Mouse (Mus musculus): ENCODE measurements around the gene Kctd4.
"Not testable (repeated sequence)": the region's sequence is repeated elsewhere in the genome, so short reads cannot be mapped to it uniquely, and the experiment has no call there.

Kctd4 gene

GRCm38 (mm10) chr14:75954766-75955165, at the start of gene Kctd4:
TSS of gene Kctd4 (plus strand) at chr14:75955009.
- no peak for DNase-seq

- no peak for DNase-seq
Measured at GRCm38 (mm10) chr14:75906931-75907330, 47.9 kb upstream of the Kctd4 start.

GRCm38 (mm10) chr14:75911968-75912367, 42.8 kb upstream of the Kctd4 start:
- no peak for DNase-seq

- no peak for DNase-seq
Measured at GRCm38 (mm10) chr14:75912665-75913064, 42.1 kb upstream of the Kctd4 start.

DNA sequence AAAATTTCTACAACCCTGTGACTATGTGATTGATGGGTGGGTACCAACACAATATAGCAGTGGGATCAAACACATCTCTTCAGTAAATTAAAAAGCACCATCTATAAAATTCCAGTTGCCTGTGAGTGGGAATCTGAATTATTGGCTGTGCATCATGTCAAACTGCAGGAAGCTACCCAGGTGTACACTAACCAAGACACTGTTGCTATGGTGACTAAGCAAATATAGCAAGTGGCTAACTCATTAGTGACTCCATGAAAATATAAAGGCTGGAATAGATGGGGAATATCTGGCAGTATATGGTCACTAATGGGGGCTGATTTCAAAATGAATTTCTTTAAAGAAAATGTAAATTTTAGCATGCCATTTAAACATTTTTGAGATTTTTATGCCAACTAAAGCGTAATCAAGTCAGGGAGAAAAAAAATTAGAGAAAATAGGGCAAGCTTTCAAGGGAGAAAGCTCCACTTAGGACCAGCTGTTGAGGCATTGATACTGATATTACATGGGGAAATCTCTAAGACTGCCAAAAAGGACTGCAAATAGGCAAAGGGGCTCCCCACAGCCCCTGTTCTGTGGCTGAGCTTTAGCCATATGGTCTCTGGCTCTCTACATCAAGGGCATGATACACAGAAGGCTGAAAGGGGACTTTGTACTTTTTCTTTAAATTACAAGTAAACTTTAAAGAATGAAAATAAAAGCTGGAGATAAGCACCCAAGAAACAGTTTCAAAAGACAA, 31.3 kb upstream of the Kctd4 start:
- DNase-seq: no peak

- DNase-seq: not testable (repeated sequence)
Measured at GRCm38 (mm10) chr14:75929713-75930112, 25.1 kb upstream of the Kctd4 start.

DNA sequence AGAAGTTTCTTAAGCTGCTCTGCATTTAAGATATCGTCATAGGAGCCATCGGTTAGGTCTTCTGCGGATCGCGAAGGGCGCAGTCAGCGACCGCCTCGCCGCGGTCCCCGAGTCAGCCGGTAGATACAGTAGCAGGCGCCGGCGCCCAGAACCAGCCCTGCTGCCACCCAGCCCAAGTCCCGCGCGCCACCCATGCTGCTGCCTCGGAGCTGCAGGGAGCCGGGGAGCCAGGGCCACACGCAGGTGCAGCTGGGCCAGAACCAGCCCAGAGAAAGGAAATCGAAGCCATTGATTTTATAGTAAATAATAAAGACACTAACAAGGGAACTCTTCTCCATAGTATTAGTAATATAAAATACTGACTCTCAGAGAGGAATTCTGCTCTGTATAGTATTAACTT, 23.5 kb upstream of the Kctd4 start:
- DNase-seq: no peak

DNA sequence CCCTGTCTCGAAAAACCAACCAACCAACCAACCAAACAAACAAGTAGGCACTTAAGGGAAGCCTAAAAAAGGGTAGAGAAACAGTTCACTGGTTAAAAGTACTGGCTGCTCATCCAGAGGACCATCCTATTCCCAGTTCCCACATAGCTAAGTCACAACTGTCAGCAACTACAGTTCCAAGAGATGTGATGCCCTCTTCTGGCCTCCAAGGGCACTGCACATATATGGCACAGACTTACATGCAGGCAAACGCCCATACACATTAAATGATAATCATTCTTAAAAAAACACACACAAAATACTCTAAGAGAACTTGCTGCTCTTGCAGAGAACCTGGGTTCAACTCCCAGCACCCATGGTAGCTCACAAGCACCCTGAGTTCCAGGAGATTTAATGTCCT, 20.4 kb upstream of the Kctd4 start:
- DNase-seq: no peak

GRCm38 (mm10) chr14:75937714-75938113, 17.1 kb upstream of the Kctd4 start:
- DNase-seq: no peak

- no peak for DNase-seq
Measured at GRCm38 (mm10) chr14:75941500-75941899, 13.3 kb upstream of the Kctd4 start.

- no peak for DNase-seq
Measured at GRCm38 (mm10) chr14:75942365-75942764, 12.4 kb upstream of the Kctd4 start.

DNA sequence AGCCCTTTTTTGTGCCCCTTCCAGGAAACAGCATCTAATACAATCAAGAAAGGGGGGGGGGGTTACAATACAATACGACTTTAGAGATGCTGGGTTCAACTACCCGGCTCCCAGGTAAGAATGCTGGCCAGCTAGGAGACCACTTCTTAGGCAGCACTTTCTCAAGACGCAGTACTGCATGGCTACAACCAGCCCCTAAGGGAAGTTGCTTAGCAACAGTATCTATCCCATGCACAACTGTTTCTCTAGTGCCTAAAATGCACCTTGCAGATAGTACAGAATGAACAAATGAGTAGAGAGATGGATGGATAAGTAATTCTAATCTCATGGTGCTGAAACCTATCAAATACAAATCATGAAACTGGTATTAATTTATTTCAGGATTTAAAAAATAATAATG, 7.1 kb upstream of the Kctd4 start:
- DNase-seq: no peak

GRCm38 (mm10) chr14:75953011-75953410, 1.8 kb upstream of the Kctd4 start:
- DNase-seq: no peak

GRCm38 (mm10) chr14:75962250-75962649, 7.4 kb downstream of the Kctd4 start:
- DNase-seq: no peak

GRCm38 (mm10) chr14:75963215-75963614, 8.4 kb downstream of the Kctd4 start:
- DNase-seq: no peak

DNA sequence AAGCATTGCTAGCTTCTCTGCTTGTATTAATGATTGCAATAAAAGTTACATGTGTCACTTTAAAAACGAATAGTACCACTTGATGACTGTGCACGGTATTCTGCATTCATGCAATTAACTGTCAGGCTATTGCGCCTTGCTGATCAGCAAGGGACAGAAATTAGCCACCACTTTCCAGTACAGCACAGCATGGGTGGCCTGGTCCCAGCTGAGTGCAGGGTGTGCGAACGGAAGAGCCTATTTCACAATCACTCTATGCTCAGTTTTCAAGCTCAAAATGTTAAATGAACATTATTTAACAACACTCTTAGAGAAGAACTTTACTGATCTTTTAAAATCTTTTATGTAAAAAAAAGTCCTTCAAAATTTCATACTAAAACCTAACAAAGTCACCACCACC, 9.2 kb downstream of the Kctd4 start:
- DNase-seq: no peak

DNA sequence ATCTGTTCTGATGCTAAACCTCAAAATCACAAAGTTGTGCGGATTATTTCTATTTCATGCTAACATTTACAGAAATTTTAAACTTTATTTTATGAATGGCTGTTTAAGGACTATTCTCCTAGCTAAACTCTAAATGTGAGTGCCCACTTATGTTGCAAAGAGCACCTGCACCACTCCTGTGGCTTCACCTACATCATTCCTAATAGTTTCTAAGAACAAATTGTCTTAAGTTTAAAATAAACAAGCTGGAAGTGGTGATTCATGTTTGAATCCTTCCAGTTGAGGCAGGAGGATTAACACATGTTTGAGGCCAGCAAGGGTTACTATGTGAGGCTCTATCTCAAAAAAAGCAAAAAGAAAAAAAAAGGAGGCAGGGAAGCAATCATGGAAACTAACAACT, 9.6 kb downstream of the Kctd4 start:
- DNase-seq: no peak

GRCm38 (mm10) chr14:75967291-75967690, 12.5 kb downstream of the Kctd4 start:
- no peak for DNase-seq

DNA sequence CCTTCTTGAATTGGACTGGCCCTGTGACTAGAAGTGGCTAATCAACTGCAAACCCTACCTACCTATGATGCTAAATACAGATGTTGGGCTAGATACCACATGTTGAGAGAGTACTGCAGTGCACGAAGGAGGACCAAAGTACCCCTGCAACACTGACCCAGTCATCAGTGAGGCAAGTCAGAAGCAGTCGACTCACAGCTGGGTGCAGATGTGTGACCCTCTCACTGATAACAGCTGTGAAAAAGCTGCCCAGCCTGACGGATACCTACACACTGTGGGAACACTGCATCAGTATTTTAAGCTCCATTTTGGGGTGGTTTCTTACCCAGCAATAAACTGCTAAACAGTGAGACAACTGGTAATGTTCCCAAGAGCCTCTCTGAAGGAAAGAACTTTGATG, 21.3 kb downstream of the Kctd4 start:
- no peak for DNase-seq

DNA sequence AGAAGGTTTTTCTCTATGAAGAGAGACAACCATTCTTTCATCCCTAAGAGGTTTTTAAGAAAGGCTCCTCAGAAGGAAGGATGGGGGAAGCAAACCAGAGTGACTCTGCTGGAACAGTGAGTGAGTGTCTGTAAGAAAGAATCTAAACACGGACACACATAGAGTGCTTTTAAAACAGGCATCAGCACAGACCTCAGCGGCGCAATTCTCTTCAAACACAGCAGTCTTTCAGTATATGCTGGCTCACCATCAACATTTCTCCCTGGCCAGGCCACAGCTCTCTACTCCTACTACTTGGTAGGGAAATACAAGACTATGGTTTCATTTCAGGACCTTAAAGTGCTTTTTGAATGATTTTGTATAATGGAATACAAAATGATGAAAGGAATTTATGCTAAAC, 26.4 kb downstream of the Kctd4 start:
- DNase-seq: no peak

DNA sequence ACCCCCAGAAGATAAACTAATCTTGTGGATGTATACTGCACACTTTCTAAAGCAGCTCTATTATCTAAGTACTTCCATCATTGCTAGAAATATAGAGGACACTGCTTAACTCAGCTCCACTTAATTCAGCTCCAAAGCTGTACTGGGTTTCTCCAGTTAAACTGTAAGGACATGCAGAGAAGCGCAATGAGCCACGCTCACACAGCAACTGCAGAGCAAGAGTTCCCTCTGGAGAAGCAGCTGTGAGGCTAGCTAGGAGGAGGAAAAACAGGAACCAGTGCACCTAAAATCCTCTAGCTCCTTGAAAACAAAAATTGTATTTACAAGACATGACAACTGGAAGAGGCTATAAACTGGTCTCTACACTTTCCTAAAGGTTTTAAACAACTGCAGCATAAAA, 29.1 kb downstream of the Kctd4 start:
- no peak for DNase-seq

GRCm38 (mm10) chr14:75985112-75985511, 30.3 kb downstream of the Kctd4 start:
- DNase-seq: no peak

DNA sequence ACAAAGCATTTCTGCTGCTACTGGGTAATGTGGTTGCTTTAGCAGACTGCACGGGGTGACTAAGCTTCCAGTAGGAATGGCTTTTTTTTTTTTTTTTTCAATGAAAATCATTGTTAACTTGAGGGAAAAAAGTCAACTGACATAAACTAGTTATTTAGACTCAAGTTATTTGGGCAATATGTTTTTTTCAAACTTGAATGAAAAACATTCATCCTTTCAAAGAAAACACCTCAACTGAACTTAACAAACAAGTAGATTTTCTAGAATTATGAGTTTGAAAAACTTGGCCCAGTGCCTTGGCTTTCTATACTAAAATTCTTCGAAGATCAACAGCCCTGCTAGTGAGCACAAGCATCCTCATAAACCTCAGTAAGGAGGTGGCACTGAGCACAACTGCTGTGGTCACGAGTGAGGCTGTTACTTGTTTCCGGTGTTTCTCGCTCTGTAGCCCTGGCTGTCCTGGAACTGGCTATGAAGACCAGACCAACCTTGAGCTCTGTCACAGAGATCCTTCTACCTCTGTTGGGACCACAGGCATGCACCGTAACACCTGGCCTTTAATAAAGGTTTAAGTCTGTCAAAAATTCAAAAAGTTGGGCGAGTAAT, 32.2 kb downstream of the Kctd4 start:
- DNase-seq: no peak

DNA sequence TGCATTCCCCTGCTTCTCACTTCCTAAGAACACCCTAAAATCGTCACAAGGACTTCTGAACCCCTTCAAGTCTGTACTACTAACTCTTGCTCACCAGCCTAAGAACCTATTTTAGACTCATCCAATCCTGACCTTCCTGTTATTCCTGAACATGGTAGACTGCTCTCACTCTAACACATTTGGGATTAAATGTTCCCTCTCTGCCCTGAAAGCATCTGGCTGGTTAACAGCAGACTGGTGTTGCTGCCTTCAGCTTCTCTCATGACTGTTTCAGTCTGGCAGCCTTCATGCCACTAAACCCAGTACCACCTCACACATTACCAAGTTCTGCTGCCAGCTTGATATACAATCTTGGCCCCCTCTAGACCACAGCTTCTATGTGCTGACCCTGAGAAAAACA, 34.4 kb downstream of the Kctd4 start:
- no peak for DNase-seq

DNA sequence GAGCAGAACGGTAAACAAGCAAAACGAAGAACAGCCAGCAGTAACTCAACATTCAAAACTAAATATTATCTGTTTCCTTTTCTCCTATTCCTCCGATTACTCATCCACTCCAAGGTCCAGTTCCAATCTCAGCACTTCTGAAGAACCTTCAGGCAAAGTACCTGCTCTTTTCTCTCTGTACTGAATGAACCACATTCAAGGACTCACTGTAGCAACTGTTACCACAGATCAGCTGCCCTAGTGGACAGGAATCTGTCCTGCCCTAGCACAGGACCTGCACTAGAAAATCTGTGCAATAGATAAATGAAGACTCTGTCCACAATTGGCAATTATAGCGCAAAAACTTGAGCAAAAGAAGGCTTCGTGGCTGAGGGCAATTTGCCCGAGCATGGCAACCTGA, 36.1 kb downstream of the Kctd4 start:
- DNase-seq: no peak
